Mouse (Mus musculus) cerebellum, adult 9-11 months (tissue): ENCODE measurements around the gene C2cd4c.

Experiments used
- DNase-seq: peaks from one replicate; pipeline ENCODE4 v3.0.0; 2022

C2cd4c gene

DNA sequence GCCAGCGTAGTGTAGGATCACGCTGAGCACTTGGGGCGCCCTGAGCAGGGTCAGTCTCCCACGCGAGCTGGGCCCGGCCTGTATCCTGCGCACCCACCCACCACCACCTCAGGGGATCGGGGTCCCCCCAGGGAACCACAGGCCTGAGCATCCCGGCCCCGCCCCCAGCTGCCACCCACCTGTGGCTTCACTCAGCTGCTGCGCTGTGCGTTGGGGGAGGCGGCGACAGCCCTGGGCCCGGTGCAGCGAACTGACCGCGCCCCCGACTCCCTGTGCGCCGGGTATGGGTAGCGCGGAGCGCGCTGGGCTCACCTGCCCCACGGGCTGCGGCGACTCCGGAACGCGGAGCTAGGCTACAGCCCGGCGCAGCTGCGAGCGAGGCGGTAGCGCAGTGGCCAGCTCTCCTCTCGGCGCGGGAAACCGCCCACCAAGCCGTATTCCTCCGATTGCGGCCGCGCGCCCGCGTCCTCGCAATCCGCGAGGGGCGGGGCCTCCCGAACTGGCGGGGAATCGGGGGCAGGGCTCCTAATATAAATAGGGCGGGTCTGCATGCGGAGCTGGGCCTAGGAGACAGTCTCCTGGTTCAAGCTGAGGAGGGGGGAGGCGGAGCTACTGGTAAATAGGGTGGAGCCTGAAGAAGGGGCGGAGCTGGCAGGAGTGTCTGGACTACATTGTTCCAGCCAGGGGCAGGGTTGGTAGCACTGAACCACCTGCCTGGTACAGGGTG is at the start of gene C2cd4c:
TSS of gene C2cd4c (minus strand) at position 448 of the 727 bp plus-strand sequence.
- DNase-seq = peak; percentile 86

DNA sequence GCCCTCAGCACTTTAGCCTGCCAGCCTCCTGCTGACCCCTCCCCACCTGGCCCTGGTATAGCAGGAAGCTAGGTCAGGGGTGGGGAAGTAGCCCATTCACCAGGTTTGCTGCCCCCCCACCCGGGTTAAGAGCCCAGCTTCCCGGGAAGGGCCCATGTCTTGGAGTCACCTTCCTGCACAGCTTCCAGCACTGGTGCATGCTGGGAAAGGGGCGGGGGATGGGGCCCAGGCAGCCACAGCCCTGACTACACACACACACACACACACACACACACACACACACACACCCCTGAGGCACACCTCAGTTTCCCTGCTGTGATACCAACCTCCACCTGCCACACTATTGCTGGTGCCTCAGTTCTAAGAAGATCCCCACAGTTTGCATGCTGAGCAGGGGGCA is 48.0 kb upstream of the C2cd4c start:
- DNase-seq = no peak

DNA sequence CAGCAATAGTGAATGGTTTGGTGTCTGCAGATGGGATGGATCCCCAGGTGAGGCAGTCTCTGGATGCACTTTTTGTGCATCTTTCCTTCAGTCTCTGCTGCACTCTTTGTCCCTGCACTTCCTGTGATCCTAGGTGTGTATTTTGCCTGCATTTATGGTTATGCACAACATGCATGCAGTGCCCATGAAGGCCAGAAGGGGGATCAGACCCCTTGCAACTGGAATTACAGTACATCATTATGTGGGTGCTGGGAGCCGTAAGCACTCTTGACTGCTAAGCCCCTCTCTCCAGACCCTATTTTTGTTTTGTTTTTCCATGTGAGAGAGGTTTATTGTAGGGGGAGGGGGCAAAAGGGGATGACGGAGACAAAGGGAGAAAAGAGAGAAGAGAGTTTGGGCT is 46.5 kb upstream of the C2cd4c start:
- no peak for DNase-seq

DNA sequence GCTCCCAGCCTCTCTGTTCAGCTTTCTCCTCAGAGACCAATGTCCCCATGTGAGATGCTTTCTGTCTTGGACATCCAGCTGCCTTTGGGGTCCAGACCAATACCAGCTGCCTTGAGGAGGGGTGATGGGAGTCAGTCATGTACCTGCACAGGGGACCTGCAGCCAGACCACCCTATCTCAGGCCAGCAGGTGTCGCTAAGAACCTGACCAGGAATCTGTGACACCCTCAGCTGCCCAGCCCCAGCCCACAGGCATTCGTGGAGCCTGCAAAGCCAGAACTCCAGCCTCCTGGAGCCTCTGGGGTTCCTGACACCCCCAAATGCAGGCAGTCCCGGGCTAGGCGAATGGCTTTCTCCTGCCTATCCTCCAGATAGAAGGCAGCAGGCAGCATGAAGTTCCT is 45.0 kb upstream of the C2cd4c start:
- DNase-seq = no peak

DNA sequence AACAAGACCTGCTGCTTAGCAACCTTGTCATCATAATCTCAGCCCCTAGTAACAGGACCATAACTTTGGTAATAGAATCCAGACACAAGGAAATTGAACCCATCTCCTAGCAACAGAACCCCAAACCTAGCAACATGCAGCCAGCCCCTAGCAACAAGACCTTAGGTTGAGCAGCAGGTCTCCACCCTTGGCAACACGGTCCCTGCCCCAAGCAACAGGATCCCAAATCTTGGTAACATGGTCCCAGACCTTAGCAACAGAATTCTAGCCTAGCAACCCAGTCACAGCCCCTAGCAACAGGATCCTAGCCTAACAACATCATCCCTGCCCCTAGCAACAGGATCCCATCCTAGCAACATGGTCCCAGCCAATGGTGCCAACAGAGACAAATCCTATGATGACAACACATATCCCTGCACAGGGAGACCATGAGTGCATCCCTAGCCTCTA is 41.1 kb upstream of the C2cd4c start:
- no peak for DNase-seq

DNA sequence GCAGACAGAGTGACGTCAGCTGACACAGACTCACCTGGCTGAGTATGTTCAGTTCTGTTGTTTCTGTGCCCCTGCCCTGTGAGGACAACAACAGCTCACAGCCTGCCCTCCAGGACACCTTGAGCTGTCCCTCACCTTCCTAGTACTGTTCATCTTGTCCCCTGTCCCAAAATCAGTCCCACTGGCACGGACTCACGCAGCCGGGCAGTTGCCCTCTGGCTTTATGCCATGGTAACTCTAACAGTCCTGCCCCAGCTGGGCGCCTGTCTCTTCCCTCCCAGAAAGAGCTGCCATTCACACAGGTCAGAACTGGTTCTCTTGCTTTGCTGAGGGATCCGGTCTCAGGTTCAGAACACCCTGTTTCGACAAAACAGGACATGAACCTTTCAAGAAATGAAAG is 39.0 kb upstream of the C2cd4c start:
- no peak for DNase-seq

DNA sequence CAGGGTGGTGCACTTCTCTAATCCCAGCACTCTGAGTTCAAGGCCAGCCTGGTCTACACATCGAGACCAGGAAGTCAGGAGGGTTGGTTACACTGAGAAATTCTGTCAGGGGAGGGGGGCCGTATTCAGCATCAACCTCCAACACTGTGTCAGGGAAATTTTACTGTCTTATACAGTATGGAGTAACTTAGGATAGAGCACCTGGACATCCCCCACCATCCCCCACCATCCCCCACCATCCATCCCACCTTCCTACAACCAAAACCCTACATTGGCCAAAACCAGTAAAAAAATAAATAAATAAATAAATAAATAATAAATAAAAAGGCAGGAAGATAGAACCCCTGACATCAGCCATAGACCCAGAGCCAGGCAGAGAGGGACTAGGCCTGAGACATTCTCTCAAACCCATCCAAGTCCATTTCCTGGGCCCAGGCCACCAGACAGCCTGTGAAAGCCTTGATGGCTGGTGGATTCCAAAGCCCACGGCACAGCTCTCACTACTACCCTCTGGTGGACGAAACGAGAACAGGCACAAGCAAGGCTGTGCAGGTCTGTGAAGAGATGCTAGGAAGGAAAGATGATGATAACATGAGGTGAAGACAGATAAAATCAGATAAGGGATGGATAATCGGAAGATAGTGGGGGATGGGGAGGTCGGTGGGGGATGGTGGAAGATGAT is 35.4 kb upstream of the C2cd4c start:
- peak; percentile 75 for DNase-seq

DNA sequence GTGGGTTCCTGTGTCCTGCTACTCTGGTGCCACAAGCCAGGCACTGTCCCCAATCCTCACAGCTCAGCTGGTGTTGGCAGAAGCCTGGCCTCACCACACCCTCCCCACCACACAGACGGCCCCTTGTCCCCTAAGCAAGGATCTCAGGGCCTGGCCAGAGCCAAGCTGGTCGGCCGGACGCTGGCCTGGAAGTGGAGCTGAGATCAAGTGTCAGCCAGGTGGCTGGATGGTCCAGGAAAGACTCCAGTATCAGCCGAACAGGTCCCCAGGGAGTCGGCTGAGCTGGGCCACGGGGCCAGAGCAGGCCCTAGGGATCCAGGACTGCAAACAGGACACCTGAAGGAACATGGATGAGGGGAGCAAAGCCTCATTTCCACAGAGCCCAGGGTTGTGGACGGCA is 31.9 kb upstream of the C2cd4c start, which contains the start of gene Odf3l2:
TSS of gene Odf3l2 (minus strand) at position 28 of the 400 bp plus-strand sequence.
- DNase-seq = no peak

DNA sequence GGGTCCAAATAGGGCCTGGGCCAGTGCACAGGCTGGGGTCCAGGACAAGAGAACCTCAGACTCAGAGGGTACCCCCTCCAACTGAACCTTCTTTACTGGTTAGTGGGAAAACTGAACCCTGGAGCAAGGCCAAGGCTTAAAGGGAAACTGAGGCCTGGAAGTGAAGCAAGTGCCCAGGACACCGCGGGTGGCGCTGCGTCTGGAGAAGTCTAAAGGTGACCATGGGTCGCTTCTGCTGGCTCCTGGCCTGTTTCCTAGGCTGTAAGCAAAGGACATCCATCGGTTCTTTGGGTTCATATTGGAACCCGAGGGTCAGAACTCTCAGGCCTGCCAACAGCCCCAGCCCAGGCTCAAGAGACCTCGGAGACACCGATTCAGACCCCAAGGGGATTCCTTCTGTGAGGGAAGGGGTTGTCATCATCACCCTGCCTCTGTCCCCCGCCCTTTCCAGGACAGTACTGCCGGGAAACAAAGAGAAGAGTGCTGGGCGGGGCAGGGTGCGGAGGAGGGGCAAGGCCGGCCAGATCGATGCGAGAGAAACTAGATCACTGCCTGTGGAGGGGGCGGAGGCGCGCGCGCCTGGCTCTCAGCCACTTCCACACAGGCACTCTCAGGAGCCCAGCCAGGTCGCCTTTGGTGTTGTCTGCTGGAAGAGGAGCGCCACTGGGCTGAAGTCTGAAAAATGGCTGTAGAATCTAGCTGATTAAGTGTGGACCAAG is 24.8 kb upstream of the C2cd4c start:
- DNase-seq = peak; percentile 72

DNA sequence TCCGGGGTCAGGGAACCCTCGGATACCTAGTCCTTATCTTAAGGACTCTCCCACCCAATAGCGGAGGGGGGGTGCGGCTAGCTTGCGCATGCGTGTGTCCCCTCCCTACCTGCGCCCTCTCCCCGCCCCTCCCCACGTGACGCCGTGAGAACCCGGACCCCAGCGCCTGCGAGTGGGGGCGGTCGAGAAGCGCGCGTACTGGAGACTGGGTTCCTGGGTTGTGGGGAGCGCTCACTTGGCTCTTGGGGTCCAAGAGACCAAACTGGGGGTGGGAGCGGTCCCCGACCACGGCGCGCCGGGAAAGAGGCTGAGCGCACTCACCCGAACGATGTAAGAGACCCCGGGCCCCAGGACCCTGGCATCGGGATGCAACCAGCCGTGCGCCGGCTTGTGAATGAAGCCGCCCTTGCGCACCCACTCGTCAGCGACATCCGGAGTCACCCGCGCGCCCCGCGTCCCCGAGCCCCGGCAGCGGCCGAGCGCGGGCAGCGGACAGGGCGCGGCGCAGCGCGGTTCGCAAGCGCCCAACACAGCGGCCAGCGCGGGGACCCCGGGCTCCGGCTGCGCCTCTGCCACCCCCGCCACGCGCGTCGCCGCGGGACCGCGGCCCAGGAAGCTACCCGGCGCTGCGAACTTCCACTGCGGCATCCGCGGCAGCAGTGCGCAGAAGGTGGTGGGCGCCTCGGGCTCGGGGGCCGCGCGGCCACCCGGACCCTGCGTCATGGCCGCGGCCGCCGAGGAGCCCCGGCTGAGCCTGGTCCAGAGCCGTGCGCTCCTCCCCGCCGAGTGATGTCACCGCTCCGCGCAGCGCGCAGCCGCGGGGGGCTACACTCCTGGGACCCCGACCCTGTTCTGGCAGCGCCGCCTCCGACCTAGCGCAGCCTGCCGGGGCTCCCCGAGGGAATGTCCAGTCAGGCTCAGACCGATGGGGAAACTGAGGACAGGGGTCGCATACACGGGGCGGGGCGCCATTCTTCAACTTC is 23.6 kb upstream of the C2cd4c start, which contains the start of gene Shc2:
TSS of gene Shc2 (minus strand) at position 791 of the 983 bp plus-strand sequence.
- peak; percentile 87 for DNase-seq

DNA sequence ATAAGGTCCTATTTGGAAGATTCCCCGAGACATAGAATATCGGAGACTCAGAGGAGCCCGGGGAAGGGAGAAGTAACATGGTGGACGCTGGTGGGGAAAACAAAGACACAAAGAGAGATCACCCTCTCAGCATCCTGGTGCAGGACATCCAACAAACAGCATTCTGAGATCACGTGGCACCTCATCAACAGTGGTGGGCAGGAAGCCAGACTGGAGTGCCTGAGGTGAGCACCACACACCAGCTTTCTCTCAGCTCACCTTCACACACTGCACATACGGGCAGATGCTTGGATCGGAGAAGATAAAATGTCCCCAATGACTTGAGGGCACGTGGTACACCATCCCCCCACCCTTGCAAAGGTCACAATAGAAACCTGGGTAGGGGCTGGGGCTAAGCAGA is 22.5 kb upstream of the C2cd4c start:
- DNase-seq = peak; percentile 65

DNA sequence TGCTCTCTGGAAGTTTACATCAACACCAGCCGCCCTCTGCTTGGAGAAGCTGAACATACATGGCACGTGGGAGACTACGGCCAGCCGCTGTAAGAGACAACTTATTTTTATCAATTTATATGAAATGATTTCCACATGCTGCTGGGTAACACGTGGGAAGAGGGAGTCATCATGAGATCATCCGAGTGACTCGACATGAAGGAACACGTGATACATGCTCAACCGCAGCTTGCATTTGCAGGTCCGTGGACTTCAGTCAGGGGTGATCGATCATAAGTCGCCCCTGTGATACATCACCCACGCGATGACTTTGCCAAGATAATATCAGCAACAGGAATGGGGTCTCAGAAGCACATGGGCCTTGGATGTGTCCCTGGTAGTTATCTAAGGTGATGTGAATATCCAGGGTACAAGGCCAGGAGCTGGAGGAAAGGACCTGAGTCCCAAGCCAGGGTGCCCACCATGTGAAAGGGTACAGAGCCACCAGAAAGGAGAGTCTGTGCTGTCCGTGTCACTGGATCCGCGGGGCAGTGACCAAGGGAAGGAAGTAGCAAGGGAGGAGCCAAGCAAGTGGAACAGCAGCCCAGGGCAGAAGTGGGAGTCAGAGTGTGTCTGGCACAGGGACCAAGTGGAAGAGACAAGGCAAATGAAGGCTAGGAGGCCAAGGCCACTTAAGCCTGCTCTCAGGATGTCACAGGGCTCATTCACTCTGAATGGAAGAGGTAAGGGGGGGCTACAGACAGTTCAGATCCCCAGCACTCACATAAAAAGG is 19.4 kb upstream of the C2cd4c start:
- no peak for DNase-seq

DNA sequence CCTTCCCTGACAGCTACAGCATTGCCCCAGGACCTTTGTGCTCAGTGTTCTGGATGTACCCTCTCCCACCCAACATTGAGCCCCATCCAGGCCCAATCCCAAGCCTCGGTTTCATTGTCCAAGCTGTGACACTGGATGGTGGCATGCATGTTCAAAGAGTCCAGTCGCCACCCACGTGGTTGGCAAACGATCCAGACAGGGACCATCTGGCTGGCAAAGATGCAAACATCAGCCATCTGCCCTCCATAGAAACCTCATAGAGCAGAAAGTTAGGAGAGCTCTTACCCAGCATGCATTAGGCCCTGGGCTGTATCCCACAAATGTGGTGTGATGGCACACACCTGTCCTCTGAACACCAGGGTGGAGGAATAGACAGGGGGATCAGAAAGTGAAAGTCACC is 17.6 kb upstream of the C2cd4c start:
- DNase-seq = no peak

DNA sequence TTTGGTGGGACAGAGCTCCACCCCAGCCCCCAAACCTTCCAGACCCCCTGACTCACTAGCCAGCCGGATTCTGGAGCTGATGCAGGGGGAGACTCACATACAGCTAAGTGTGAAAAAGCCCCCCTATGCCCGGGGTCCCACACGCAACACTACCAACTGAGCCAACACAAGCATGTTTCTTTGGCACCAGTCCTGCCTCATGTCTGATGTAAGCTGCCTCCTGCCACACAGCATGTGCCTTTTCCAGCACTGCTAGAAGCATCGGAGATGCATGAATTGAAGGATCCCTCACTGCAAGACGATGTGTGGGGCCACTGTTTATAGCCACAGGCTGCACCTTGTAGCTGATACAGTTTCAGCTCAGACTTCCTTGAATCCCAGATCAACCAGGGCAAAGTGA is 14.6 kb upstream of the C2cd4c start:
- no peak for DNase-seq

DNA sequence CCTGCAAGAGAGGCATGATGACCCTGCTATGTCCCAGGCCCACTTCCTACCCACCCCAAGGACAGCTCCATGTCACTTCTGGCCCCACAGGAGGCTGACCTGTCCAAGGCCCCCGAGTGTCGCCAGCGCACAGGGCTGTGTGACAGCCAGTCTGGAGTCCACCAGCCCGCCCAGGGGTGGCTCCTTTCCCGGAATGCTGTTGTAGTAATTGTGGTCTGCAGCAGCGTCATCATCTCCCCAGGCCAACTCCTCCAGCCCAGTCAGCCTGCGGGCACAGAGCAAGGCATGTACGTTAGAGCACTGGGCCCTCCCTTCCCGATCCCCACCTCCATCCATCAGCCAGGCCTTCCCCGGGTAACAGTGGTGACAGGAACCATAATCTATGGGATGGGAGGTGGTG is 12.3 kb upstream of the C2cd4c start:
- DNase-seq = no peak

DNA sequence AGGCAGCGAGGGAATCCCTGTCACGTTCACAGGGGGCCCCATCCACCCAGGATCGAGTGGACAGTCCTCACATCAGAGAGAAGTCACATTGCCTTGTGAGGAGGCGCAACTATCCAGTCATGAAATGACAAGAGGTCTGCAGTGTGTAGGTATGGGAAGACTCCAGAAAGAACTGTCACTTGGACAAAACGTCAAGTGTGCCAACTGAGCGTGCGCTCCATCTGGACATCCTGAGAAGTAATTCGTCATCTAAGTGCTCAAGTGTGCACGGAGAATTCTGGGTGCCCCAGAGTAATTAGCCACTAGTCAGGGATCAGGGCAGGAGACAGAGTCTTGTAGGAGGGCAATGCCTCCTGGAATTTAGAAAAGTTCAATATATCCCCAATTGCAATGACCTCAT is 11.6 kb upstream of the C2cd4c start:
- DNase-seq = no peak

DNA sequence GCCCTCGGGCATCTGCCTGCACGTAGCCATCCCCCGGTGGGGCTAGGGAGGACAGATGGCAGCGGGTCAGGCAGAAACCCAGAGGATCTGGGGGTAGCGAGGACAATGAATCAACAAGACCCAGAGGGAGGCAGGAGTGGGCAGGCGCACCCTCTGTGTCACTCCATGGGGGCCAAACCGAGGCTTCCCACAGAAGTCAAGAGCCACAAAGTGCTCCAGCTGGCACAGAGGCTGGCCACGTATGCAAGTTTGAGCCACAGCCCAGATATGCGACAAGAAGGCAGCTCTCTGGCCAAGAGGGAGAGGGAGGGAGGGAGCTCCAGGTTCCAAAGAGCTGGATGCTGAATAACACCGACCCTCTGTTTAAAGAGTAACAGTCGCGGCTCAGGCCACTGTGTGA is 10.1 kb upstream of the C2cd4c start:
- no peak for DNase-seq

DNA sequence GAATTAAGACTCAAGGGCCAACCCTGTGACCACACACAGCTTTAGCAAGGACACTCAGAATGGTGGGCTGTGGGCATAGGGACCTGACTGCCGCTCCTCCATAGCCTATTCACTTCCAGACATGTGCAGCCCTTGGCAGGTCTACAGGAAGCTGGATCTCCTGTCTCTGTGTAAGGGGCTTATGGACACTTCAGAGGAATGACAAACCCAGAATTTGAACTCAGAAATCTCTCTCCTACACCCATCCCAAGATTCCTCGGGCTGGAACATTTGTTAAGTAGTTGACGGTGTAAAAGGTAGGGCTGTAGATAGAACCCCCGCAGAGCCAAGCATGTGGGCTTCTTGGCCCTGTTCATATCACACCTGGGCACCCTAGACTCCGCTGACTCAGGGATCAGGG is 2.6 kb upstream of the C2cd4c start:
- DNase-seq = no peak

DNA sequence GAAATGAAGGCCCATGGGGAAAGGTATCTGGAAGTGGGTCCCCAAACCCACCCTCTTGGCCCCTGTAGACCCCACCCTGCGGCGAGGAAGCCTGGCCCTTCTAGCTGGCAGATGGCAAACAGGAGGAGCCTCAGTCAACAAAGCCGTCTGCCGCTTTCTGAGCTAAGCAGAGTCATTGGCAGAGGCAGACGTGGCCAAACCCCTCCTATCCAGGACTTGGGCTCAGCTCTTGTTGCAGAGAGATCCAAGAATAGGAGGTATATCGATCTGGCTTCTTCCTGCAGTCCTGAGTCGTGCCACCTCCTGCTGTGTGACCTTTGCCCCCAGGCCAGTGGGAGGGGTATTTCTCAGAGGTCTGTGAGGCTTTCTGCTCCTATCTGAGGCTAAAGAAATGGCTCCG is 2.0 kb upstream of the C2cd4c start:
- DNase-seq = peak; percentile 67

DNA sequence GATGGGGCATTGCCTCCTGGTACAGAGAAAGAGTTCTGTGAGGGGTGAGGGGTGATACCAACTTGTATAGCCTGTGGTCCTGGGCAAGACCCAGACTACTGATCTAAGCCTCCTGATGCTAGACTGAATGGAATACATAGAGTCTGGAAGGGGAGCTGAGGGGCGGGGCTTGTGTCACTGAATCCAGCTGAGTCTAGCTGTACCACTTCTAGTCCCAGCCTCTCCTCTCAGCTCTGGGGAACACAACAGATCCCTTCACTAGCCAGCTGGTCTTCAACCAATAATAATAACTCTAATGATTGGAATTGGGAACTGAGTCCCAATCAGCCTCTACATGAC is 449 bp upstream of the C2cd4c start:
- no peak for DNase-seq

DNA sequence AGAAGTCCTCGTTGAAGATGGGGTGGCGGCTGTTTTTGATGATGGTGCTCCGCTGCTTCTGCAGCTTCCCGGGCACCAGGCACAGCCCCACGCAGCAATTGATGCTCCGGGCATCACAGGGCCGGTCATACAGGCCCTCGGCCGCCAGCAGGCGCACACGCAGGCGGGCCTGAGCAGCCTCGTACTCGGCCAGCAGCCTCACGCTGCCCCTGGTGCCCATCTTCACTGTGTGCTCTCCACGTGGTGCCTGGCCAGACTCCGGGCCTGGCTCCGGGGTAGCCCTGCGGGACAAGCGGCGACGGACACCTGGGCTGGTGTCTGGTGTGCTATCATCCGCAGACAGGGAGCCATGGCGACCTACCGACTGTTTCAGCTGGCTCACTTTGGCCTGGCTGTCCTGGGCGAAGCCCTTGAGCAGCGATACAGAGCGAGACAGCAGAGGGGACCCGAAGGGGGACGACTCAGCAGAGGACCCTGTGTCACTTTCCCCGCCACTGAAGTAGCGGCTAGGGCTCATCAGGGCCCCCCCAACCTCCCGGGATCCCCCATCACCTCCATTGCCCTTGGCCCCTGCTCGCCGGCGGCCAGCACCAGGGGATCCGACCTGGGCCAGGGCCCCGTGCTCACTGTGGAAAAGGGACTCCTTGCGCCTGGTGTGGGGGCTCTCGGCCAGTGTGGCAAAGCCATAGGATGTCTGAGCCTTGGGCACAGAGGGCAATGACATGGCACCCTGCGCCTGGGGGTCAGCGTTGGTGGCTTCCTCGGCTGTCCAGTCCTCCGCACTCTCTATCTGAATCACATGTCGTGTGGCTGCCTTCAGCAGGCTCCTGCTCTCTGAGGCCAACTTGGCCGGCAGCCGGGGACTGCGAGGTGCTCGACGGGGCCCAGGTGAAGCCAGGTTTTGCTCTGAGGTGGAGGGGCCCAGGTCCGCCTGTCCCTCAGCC is 1.4 kb downstream of the C2cd4c start:
- peak; percentile 49 for DNase-seq
